Mouse (Mus musculus): ENCODE data around the gene Trim8.

GRCm38 (mm10) chr19:46478242-46478641, 23.3 kb upstream of the Trim8 start:
- TF ChIP-seq POLR2A (IDR thresholded peaks at IDR 0.05; ENCODE audit: insufficient read depth, low read depth, low read length) (no peak), EP300 (IDR thresholded peaks at IDR 0.05; ENCODE audit: insufficient read depth, low read depth, low read length) (0 out of 2 replicates have a peak, but pooled peaks have one; percentile 35), CTCF (IDR thresholded peaks at IDR 0.05) (no peak)
